Mouse (Mus musculus): ENCODE results near the gene Taf1c.

Taf1c gene

GRCm38 (mm10) chr8:119623744-119624143 is 18.7 kb upstream of the Taf1c start:
- DNase-seq (ENCODE audit: low read depth, low spot score), result no peak

GRCm38 (mm10) chr8:119623061-119623460 is 18.0 kb upstream of the Taf1c start:
- no peak for DNase-seq (ENCODE audit: low read depth, low spot score)

- DNase-seq (ENCODE audit: low read depth, low spot score), result no peak
Measured at GRCm38 (mm10) chr8:119622555-119622954, 17.5 kb upstream of the Taf1c start.

- DNase-seq (ENCODE audit: low read depth, low spot score), result no peak
Measured at GRCm38 (mm10) chr8:119620848-119621465, 15.9 kb upstream of the Taf1c start.

- no peak for DNase-seq (ENCODE audit: low read depth, low spot score)
Measured at GRCm38 (mm10) chr8:119620116-119620840, 15.3 kb upstream of the Taf1c start.

GRCm38 (mm10) chr8:119618887-119619286 is 13.9 kb upstream of the Taf1c start:
- DNase-seq (ENCODE audit: low read depth, low spot score), result no peak

- no peak for DNase-seq (ENCODE audit: low read depth, low spot score)
Measured at GRCm38 (mm10) chr8:119617586-119617985, 12.6 kb upstream of the Taf1c start.

- DNase-seq (ENCODE audit: low read depth, low spot score), result no peak
Measured at GRCm38 (mm10) chr8:119616811-119617210, 11.8 kb upstream of the Taf1c start.

- DNase-seq (ENCODE audit: low read depth, low spot score), result no peak
Measured at GRCm38 (mm10) chr8:119616358-119616757, 11.3 kb upstream of the Taf1c start.

GRCm38 (mm10) chr8:119615096-119615495 is 10.1 kb upstream of the Taf1c start:
- no peak for DNase-seq (ENCODE audit: low read depth, low spot score)

GRCm38 (mm10) chr8:119612471-119612870 is 7.4 kb upstream of the Taf1c start, which contains the start of gene Adad2:
TSS of gene Adad2 (plus strand) at chr8:119612747.
- DNase-seq (ENCODE audit: low read depth, low spot score), result no peak

GRCm38 (mm10) chr8:119606224-119606623 is 1.2 kb upstream of the Taf1c start:
- no peak for DNase-seq (ENCODE audit: low read depth, low spot score)

GRCm38 (mm10) chr8:119604398-119604803 is 621 bp downstream of the Taf1c start:
- no peak for DNase-seq (ENCODE audit: low read depth, low spot score)

- no peak for DNase-seq (ENCODE audit: low read depth, low spot score)
Measured at GRCm38 (mm10) chr8:119603771-119604170, 1.3 kb downstream of the Taf1c start.

- DNase-seq (ENCODE audit: low read depth, low spot score), result no peak
Measured at GRCm38 (mm10) chr8:119591456-119591855, 13.6 kb downstream of the Taf1c start.

- no peak for DNase-seq (ENCODE audit: low read depth, low spot score)
Measured at GRCm38 (mm10) chr8:119590348-119590747, 14.7 kb downstream of the Taf1c start.

GRCm38 (mm10) chr8:119588844-119589243 is 16.2 kb downstream of the Taf1c start:
- DNase-seq (ENCODE audit: low read depth, low spot score), result peak; percentile 57

- DNase-seq (ENCODE audit: low read depth, low spot score), result no peak
Measured at GRCm38 (mm10) chr8:119588321-119588720, 16.7 kb downstream of the Taf1c start.

- no peak for DNase-seq (ENCODE audit: low read depth, low spot score)
Measured at GRCm38 (mm10) chr8:119585901-119586300, 19.1 kb downstream of the Taf1c start.

- no peak for DNase-seq (ENCODE audit: low read depth, low spot score)
Measured at GRCm38 (mm10) chr8:119580441-119581161, 24.4 kb downstream of the Taf1c start.

- no peak for DNase-seq (ENCODE audit: low read depth, low spot score)
Measured at GRCm38 (mm10) chr8:119579096-119579495, 25.9 kb downstream of the Taf1c start.

GRCm38 (mm10) chr8:119575366-119575726 is 29.7 kb downstream of the Taf1c start:
- DNase-seq (ENCODE audit: low read depth, low spot score), result no peak
